Mouse (Mus musculus): ENCODE results near the gene Dusp11. TPM values are rescaled to one million over a fixed set of nuclear protein-coding genes. Genes with fewer than 3 reads are reported as not detected.
A peak's percentile ranks its signal among the peaks of the same experiment; 100 is the strongest.
"Not testable (repeated sequence)": the region's sequence is repeated elsewhere in the genome, so short reads cannot be mapped to it uniquely, and the experiment has no call there.

Dusp11 gene
- polyA plus RNA-seq, 1 experiment, result 97.4 TPM

GRCm38 (mm10) chr6:85938701-85939100, 22.8 kb downstream of the Dusp11 start:
- Histone ChIP-seq H3K4me3 (ENCODE audit: insufficient read depth, low read length) (no peak overlapping the region), H3K4me1 (ENCODE audit: control insufficient read depth, insufficient read depth, low read length) (no peaks in the 10 kb centered on the region), H3K27ac (ENCODE audit: insufficient read depth, low read length) (no peak overlapping the region)
- TF ChIP-seq POLR2A (IDR thresholded peaks at IDR 0.05; ENCODE audit: extremely low read depth, insufficient read depth, low read length) (no peak), CTCF (IDR thresholded peaks at IDR 0.05; ENCODE audit: extremely low read depth, insufficient read depth, low read length) (no peak)

GRCm38 (mm10) chr6:85936508-85937465, 24.7 kb downstream of the Dusp11 start:
- Histone ChIP-seq H3K4me3 (ENCODE audit: insufficient read depth, low read length) (peak overlapping the region; percentile 47), H3K27ac (ENCODE audit: insufficient read depth, low read length) (0 out of 2 replicates have a peak overlapping the region, but pooled peaks have one; percentile 45)
- TF ChIP-seq POLR2A (IDR thresholded peaks at IDR 0.05; ENCODE audit: extremely low read depth, insufficient read depth, low read length), result peak; percentile 52
- H3K4me1 ChIP-seq (ENCODE audit: control insufficient read depth, insufficient read depth, low read length), result not testable (repeated sequence)

- H3K4me3 ChIP-seq (ENCODE audit: insufficient read depth, low read length), result no peak overlapping the region
- TF ChIP-seq POLR2A (IDR thresholded peaks at IDR 0.05; ENCODE audit: extremely low read depth, insufficient read depth, low read length), result no peak
- TF ChIP-seq CTCF (IDR thresholded peaks at IDR 0.05; ENCODE audit: extremely low read depth, insufficient read depth, low read length), result no peak
- H3K27ac ChIP-seq (ENCODE audit: insufficient read depth, low read length), result no peak overlapping the region
- H3K4me1 ChIP-seq (ENCODE audit: control insufficient read depth, insufficient read depth, low read length), result no peaks in the 10 kb centered on the region
Measured at GRCm38 (mm10) chr6:85935646-85936045, 25.8 kb downstream of the Dusp11 start.

GRCm38 (mm10) chr6:85934047-85934446, 27.4 kb downstream of the Dusp11 start:
- H3K4me3 ChIP-seq (ENCODE audit: insufficient read depth, low read length), result no peak overlapping the region
- TF ChIP-seq POLR2A (IDR thresholded peaks at IDR 0.05; ENCODE audit: extremely low read depth, insufficient read depth, low read length) (no peak), CTCF (IDR thresholded peaks at IDR 0.05; ENCODE audit: extremely low read depth, insufficient read depth, low read length) (no peak)
- no peaks in the 10 kb centered on the region for H3K4me1 ChIP-seq (ENCODE audit: control insufficient read depth, insufficient read depth, low read length)
- no peak overlapping the region for H3K27ac ChIP-seq (ENCODE audit: insufficient read depth, low read length)

GRCm38 (mm10) chr6:85929312-85929711, 32.2 kb downstream of the Dusp11 start:
- TF ChIP-seq POLR2A (IDR thresholded peaks at IDR 0.05; ENCODE audit: extremely low read depth, insufficient read depth, low read length) (no peak), CTCF (IDR thresholded peaks at IDR 0.05; ENCODE audit: extremely low read depth, insufficient read depth, low read length) (no peak)
- Histone ChIP-seq H3K4me3 (ENCODE audit: insufficient read depth, low read length) (no peak overlapping the region), H3K27ac (ENCODE audit: insufficient read depth, low read length) (no peak overlapping the region), H3K4me1 (ENCODE audit: control insufficient read depth, insufficient read depth, low read length) (no peaks in the 10 kb centered on the region)

GRCm38 (mm10) chr6:85927476-85928464, 33.7 kb downstream of the Dusp11 start:
- no peak overlapping the region for H3K4me3 ChIP-seq (ENCODE audit: insufficient read depth, low read length)
- no peak overlapping the region for H3K27ac ChIP-seq (ENCODE audit: insufficient read depth, low read length)
- no peaks in the 10 kb centered on the region for H3K4me1 ChIP-seq (ENCODE audit: control insufficient read depth, insufficient read depth, low read length)
- no peak for TF ChIP-seq POLR2A (IDR thresholded peaks at IDR 0.05; ENCODE audit: extremely low read depth, insufficient read depth, low read length)
- TF ChIP-seq CTCF (IDR thresholded peaks at IDR 0.05; ENCODE audit: extremely low read depth, insufficient read depth, low read length), result no peak

- no peak overlapping the region for H3K27ac ChIP-seq (ENCODE audit: insufficient read depth, low read length)
- no peaks in the 10 kb centered on the region for H3K4me1 ChIP-seq (ENCODE audit: control insufficient read depth, insufficient read depth, low read length)
- TF ChIP-seq CTCF (IDR thresholded peaks at IDR 0.05; ENCODE audit: extremely low read depth, insufficient read depth, low read length) (no peak), POLR2A (IDR thresholded peaks at IDR 0.05; ENCODE audit: extremely low read depth, insufficient read depth, low read length) (no peak)
- no peak overlapping the region for H3K4me3 ChIP-seq (ENCODE audit: insufficient read depth, low read length)
Measured at GRCm38 (mm10) chr6:85926709-85927108, 34.8 kb downstream of the Dusp11 start.

- TF ChIP-seq CTCF (IDR thresholded peaks at IDR 0.05; ENCODE audit: extremely low read depth, insufficient read depth, low read length) (no peak), POLR2A (IDR thresholded peaks at IDR 0.05; ENCODE audit: extremely low read depth, insufficient read depth, low read length) (no peak)
- H3K4me1 ChIP-seq (ENCODE audit: control insufficient read depth, insufficient read depth, low read length), result no peaks in the 10 kb centered on the region
- no peak overlapping the region for H3K4me3 ChIP-seq (ENCODE audit: insufficient read depth, low read length)
- no peak overlapping the region for H3K27ac ChIP-seq (ENCODE audit: insufficient read depth, low read length)
Measured at GRCm38 (mm10) chr6:85923643-85924042, 37.8 kb downstream of the Dusp11 start.

- TF ChIP-seq CTCF (IDR thresholded peaks at IDR 0.05; ENCODE audit: extremely low read depth, insufficient read depth, low read length) (no peak), POLR2A (IDR thresholded peaks at IDR 0.05; ENCODE audit: extremely low read depth, insufficient read depth, low read length) (no peak)
- H3K4me3 ChIP-seq (ENCODE audit: insufficient read depth, low read length), result no peak overlapping the region
- no peaks in the 10 kb centered on the region for H3K4me1 ChIP-seq (ENCODE audit: control insufficient read depth, insufficient read depth, low read length)
- H3K27ac ChIP-seq (ENCODE audit: insufficient read depth, low read length), result no peak overlapping the region
Measured at GRCm38 (mm10) chr6:85919401-85919800, 42.1 kb downstream of the Dusp11 start.

GRCm38 (mm10) chr6:85918341-85918740, 43.1 kb downstream of the Dusp11 start:
- H3K4me3 ChIP-seq (ENCODE audit: insufficient read depth, low read length); H3K27ac ChIP-seq (ENCODE audit: insufficient read depth, low read length); H3K4me1 ChIP-seq (ENCODE audit: control insufficient read depth, insufficient read depth, low read length): not testable (repeated sequence)

Data from cortical plate, adult 2 months (tissue).